Mouse (Mus musculus): ENCODE results near the gene Maf.

Maf gene

DNA sequence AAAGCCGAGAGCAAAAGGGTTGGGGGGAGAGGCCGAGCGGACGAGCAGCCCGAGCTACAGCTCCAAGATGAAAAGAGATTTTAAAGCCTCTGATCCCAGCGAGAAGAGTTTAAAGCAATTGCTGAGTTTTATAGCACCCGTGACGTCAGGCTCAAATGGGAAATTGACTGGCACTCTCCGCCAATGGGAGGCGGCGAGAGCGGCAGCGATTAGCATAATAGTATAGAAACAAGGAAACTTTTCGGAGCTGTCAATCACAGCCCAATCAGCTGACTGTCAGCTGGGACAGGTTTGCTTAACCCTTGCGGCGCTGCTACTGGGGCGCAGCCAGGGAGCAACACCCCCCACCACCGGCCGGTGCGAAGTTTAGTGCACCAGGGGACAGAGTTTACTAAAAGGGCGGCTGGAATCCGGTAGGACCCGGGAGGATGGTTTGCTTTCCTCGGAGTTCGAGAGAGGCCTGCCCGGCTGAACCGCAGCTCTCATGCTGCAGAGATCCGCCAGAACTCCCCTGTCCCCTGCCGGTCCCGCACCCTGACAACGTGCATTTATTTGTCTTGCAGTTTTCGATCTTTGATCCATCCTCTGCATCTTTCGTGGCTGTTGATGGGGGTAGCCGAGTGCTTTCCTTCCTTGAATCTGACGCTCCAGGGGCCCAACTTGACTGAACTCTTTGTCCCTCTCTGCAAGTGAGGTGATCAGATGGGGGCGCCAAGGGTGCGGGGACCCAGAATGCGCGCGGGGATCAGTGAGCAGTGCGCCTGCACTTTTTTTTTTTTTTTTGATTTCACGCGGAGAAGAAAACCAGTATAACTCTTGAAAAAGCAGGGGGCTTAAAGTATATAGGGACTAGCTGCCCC is at the start of gene Maf:
Maf (minus strand) TSS at position 64 of the 860 bp plus-strand sequence.
- peak; percentile 51 for DNase-seq (ENCODE audit: low spot score)

DNA sequence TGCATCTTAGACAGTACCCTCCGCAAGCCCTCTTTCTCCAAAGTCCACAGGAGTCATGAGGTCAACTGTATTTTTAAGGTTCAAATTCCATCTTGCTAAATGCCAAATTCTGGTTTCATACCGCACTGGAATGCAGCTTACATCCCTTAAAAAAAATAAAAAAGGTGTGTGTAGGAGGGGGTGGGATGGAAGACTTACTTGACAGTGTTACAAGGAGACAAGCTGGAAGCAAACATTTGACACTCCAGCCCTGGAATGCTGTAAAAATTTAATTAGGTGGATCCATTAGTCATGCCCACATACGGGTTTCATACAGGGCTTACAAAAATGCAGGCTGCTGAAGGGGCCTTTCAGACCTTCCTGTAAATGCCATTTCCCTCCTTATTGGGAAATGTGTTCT is 49.4 kb upstream of the Maf start:
- DNase-seq (ENCODE audit: low spot score) = no peak

DNA sequence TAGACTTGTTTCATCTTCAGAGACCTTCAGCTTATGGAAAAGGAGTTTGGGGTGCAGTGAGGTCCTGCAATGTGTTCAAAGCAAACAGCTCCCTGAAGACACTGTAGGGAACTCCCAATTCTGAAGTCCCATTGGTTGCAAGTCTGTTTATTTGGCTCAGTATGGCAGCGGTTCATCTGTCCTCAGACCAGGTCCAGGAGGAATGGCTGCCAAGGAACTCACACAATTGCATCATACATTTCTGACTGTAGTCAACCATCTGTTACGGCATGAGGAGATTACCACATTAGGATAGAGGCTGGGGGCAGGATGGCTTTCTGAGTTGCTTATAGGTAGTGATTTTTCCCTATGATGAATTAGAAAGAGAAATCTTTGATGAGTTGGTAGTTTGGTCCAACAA is 48.4 kb upstream of the Maf start:
- no peak for DNase-seq (ENCODE audit: low spot score)

- no peak for DNase-seq (ENCODE audit: low spot score)
Observed at GRCm38 (mm10) chr8:115754694-115755093, 47.1 kb upstream of the Maf start.

- no peak for DNase-seq (ENCODE audit: low spot score)
Observed at GRCm38 (mm10) chr8:115753801-115754200, 46.2 kb upstream of the Maf start.

DNA sequence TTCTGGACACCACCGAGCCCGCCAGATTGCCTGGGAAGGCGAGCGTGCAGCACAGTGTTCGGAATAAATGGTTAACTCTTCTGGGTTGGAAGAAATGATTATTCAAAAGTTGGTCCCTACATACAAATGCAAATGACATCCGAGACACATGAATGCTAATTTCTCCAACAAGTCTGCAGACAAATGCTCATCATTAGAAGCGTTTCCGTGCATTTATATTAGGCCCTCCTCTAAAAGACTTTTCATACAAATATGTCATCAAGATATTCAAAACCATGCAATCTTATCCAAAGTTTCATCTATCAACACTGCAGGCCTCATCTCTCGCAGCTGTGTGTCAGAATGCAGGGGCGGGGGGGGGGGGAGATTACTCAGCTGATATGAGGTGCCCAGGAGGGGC is 39.8 kb upstream of the Maf start:
- DNase-seq (ENCODE audit: low spot score) = no peak

- DNase-seq (ENCODE audit: low spot score) = no peak
Observed at GRCm38 (mm10) chr8:115745648-115746047, 38.1 kb upstream of the Maf start.

GRCm38 (mm10) chr8:115743441-115743840 is 35.8 kb upstream of the Maf start:
- no peak for DNase-seq (ENCODE audit: low spot score)

GRCm38 (mm10) chr8:115742646-115743045 is 35.1 kb upstream of the Maf start:
- no peak for DNase-seq (ENCODE audit: low spot score)

DNA sequence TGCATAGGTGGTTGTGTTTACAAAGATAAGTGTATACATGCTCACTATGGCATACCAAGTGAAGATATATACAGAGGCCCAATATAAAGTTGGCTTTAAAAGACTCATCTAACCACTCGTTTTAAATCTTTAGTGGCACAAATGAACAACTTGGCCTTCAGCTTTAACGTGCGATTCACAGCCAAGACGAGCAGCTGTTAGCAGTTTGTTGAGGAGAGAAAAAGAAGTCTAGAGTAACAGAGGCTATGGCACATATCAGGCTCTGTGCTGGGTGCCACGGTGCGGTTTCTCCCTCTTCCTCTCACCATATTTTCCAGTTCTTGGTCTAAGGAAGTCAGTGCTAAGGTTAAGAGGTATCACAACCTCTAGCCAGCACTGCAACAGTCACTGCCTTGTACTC is 34.4 kb upstream of the Maf start:
- DNase-seq (ENCODE audit: low spot score) = no peak

GRCm38 (mm10) chr8:115739756-115740155 is 32.2 kb upstream of the Maf start:
- DNase-seq (ENCODE audit: low spot score) = no peak

- DNase-seq (ENCODE audit: low spot score) = no peak
Observed at GRCm38 (mm10) chr8:115732401-115732800, 24.8 kb upstream of the Maf start.

DNA sequence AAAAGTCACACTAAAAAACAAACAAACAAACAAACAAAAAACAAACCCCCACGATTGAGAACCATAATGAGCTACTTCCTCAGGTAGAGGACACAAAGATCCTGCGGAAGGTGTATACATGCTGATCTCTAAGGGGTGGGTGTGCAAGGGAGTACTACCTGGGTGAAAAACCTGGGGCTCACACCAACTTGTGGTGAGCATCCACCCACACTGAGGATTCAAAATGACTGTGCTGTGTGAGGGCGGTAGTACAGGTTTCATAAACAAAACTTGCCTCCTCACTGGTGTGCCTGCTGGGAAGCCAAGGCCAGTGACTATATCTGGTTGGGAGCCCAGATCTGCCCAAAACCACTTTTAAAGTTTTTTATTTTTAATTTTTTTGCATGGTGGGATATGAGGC is 19.2 kb upstream of the Maf start:
- DNase-seq (ENCODE audit: low spot score) = no peak

DNA sequence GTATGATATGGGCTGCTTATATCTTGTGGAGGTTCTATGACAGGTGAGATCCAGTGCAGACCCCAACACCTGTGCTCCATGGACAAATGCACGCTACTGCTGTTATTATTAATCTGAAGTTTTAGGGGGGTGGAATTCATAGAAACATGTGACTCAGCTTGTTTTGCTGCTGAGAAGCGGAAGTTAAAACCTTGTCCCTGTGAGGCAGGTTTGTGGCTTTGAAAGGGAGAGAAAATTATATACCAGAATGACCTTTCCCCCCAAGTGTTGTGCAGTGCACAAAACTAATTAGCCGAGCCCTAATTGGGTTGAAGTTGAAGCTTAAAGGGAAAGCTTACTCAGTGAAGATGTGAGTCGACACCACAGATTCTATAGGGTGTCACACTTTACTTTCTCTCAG is 18.6 kb upstream of the Maf start:
- no peak for DNase-seq (ENCODE audit: low spot score)

GRCm38 (mm10) chr8:115719126-115719525 is 11.5 kb upstream of the Maf start:
- DNase-seq (ENCODE audit: low spot score) = no peak

GRCm38 (mm10) chr8:115718621-115719020 is 11.0 kb upstream of the Maf start:
- no peak for DNase-seq (ENCODE audit: low spot score)

DNA sequence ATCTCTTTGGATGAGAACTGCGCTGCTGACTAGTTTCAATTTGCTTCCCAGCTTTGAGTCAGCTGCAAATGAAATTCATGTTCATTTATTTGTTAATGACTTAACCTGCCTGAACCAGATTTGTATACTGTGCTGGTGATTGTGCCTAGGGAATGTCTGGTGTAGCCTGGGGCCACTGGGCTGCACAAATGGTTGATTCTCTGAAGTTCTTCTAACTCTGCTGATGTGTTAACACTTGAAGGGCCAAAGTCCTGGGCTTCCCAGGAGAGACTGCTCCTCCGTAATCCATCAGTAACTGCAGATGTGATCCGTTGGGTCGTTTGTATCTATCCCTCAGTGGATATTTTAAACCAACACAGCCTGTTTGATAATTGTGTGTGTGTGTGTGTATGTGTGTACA is 7.7 kb upstream of the Maf start:
- no peak for DNase-seq (ENCODE audit: low spot score)

- no peak for DNase-seq (ENCODE audit: low spot score)
Observed at GRCm38 (mm10) chr8:115711106-115711505, 3.5 kb upstream of the Maf start.

DNA sequence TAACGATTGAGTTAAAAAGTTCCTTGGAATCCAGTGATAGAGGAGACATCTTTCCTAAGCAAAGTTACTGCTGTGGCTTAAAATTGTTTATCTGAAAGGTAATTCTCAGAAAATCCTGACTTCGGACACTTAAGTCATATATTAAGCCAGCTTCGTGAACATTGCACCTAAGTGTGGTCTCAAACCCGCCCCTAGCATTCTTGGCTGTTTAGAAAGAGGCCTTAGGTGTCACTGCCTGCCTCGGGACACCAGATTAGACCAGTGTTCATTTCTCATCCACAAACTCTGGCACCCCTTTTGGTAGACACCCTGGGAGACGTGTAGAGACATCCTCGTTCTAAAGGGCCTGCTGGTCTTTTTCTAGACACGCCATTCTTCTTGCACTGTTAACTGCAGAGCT is 2.3 kb upstream of the Maf start:
- DNase-seq (ENCODE audit: low spot score) = no peak

DNA sequence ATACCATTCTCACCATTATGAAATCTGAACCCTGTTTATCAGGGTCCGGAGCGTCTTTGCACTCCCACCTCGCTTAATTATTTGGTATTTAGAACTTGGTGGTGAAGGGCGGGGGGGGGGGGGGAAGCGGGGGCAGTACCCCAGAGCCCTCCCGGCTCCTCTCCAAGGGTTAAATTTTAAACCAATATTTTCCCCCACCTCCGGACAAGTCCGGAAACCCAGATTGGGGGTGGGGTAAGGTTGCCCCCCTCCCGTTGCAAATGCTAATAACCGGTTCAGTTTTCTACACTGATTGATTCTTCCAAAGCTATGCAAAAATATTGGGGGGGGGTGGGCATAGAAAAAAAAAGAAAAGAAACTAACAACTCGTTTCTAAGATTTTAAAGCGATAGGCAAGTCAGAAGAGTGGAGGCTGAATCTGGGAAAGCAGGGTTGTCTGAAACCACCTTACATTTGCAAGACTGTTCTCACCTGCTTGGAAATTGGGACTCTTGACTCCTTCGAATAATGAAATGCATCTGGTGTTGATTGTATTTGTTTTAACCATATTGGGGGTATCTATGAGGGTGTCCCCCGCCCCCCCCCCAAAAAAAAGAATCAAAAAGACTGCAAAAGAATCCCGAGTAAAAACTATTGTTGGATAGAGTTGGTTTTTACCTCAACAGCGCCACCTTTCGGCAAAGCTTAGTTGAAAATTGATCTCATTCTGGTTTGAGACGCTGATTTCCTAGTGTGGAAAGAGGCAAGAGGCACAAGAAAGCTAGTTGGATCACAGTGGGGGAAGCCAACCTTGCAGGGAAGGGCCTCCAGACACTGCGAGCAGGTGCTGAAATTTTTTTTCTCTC is 1.6 kb upstream of the Maf start:
- DNase-seq (ENCODE audit: low spot score) = peak; percentile 49

DNA sequence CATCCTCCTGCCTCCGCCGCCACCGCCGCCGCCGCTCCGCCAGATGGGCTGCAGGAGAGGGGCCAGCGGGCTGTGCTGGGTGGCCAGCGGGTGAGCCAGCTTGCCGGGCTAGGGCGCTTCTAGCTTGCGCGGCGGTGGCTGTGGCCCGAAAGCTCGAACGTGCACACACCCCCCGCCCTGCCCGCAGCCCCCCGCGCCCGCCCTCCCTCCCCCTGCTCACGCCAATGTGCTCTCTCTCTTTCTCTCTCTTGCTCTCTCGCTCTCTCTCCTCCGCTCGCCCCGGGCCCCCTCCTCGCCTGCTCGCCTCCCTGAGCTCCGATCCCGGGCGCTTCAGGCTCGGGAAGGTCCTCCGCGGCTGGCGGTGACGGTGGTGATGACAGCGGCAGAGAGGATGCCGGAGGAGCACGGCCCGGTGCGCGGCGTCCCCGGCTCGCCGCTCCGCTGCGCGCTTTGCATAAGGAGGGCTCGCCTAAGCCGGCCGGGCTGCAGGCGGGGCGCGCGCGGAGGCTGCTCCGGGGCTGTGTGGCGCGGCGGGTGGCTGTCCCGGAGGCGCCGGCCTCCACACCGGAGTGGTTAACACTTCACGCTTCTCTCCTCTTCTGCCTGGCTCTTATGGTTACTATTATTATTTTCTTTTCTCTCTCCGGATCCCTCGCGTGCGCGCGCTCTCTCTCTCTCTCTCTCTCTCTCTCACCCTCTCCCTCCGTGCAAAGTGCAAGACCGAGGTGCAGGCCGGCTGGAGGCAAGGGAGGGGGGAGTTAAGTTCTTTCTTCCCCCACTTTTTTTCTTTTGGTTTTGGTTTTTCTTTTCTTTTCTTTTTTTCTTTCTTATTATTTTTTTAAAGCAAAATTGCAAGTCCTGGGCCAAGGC is 498 bp downstream of the Maf start:
- DNase-seq (ENCODE audit: low spot score) = peak; percentile 36

- no peak for DNase-seq (ENCODE audit: low spot score)
Observed at GRCm38 (mm10) chr8:115706411-115706860, 1.2 kb downstream of the Maf start.
